Mouse (Mus musculus) lung, postnatal 25 days (tissue): ENCODE measurements around the gene Cd63.

ENCODE experiments used
- DNase-seq: peaks from one replicate; pipeline ENCODE4 v3.0.0; 2022; ENCODE audit warnings: low spot score

The Cd63 gene

DNA sequence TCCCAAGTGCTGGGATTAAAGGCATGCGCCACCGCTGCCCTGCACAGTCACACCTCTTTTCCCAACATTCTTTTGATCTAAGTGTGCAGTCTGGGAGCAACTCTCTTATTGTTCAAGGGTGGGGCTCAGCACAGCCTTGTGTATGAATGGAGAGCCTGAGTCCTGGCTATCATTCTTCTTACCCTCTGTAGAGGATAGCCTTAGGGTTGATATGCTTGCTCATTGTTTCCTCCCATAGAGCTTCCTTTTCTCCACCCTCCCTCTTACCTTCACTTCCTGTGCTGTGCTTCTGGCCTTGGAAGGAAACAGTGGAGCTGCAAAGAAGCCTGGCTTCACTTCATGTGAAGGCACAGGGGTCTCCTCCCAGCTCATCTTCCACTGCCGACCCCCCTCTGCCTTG lies at the start of gene Cd63:
TSS of gene Cd63 (plus strand) at position 292 of the 400 bp plus-strand sequence.
- DNase-seq: no peak

- no peak for DNase-seq
These were observed 39.6 kb upstream of the Cd63 start for GRCm38 (mm10) chr10:128861176-128861575.

- DNase-seq: no peak
These were observed 34.7 kb upstream of the Cd63 start for GRCm38 (mm10) chr10:128866042-128866441.

GRCm38 (mm10) chr10:128866518-128866917 lies 34.3 kb upstream of the Cd63 start:
- no peak for DNase-seq

DNA sequence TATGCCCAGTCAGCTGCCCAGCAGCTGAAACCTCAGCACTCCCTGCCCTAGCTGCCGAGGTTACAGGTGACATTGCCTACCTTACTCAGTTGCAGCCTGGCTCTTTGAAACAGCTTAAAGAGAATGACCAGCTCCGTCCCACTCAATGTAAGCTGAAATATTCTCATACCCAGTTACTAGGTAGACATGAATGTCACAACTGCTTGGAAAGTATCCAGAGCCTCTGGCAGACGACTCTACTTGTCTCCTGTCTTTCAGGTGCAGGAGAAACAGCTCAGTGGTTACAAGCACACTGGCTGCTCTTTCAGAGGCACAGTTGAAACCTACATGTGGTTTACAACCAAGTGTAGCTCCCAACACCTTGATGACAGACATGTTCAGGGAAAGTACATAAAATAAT lies 30.4 kb upstream of the Cd63 start:
- no peak for DNase-seq

DNA sequence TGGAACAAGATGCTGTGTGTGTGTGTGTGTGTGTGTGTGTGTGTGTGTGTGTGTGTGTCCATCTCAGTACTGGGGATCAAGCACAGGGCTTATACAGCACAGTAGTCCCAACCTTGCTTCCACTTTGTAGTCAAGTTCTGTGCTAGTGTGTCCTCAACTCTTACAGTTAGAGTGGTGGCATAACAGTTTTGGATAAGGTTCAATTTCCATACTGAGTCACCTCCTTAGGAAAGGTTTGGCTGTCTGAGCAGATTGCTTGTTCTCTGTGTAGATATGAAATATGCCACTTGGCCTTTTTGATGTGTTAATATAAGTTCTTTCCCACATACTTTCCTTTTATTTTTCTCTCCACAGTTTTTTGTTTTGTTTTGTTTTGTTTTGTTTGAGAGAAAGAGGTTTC lies 22.5 kb upstream of the Cd63 start:
- peak; percentile 43 for DNase-seq

- DNase-seq: no peak
These were observed 22.0 kb upstream of the Cd63 start for GRCm38 (mm10) chr10:128878811-128879210.

- no peak for DNase-seq
These were observed 18.7 kb upstream of the Cd63 start for GRCm38 (mm10) chr10:128882067-128882466.

- DNase-seq: no peak
These were observed 11.6 kb upstream of the Cd63 start for GRCm38 (mm10) chr10:128888941-128889827.

- DNase-seq: no peak
These were observed 10.9 kb upstream of the Cd63 start for GRCm38 (mm10) chr10:128889846-128890245.

- no peak for DNase-seq
These were observed 10.2 kb upstream of the Cd63 start for GRCm38 (mm10) chr10:128890383-128891295.

GRCm38 (mm10) chr10:128891296-128892094 lies 9.3 kb upstream of the Cd63 start, which contains the start of gene Gdf11:
Gene Gdf11 (minus strand): TSS chr10:128891718.
- DNase-seq: peak; percentile 39

- DNase-seq: no peak
These were observed 8.5 kb upstream of the Cd63 start for GRCm38 (mm10) chr10:128892246-128892645.

DNA sequence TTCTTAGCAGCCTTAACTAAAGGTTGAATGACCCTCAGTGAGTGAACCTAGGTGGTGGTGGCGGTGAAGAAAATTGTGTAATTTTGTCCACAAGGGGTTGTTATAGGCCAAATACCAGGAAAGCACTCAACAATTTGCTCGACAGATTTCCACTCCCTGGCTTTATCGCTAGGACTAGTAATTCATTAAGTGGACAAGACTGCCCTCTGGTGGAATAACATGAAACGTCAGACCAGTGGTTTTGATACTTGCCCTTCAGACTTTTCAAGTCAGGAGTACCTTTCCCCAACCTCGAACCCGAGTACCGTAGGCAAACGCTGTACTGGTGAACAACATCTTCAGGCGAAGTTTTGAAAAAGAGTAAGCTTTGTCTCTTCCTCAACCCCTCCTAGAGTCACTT lies 5.4 kb upstream of the Cd63 start:
- peak; percentile 87 for DNase-seq

DNA sequence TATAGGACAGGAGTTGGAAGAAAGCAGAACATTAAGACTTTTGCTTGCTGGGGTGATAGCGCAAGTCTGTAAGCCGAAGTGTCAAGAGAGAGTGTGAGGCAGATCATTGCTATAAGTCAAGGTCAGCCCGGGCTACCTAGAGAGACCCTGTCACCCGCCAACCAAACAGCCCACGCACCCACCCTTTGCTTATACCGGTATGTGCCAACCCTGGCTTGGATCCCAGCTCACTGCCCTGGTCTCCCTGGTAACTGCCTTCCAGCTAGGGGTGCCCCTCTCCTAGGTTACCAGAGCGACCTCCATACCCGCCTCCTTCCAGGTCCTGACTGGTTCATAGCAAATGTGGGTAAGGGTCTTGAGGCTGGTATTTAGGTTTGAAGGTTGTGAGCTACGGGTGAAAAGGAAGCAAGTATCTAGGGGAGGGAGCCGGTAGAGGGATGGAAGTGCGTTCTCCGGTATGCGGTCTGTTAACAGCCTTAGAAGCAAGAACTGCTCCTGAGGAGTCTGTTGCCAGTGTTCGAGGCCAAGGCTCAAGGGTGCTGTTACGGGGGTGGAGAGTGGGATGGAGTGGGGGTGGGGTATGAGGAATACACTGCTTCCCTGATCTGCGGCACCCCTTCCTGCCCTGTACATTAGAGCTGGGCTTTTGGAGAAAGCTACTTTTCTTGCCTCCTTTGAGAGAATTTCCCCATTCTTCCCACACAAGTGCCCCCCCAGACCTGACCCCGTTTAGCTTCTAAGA lies 4.7 kb upstream of the Cd63 start:
- no peak for DNase-seq

DNA sequence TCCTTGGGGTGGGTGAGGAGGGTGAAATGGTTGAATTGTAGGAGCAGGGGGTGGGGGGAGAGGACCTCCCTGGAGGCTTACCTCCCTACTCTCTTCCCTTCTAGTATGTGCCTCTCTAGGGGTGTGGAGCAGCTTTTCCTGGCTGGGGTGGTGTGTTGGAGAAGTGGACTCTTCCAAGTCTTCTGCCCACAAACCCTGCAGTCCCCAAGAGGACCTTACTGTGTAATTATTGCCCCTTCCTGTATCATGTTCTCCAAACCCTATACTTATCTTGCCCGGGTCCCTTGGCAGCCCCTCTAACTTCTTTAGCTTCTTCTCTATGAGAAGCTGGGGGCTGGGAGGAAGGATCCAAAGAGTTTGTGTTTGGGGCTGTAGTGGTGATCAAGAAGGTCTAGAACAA lies 4.0 kb upstream of the Cd63 start:
- DNase-seq: no peak

DNA sequence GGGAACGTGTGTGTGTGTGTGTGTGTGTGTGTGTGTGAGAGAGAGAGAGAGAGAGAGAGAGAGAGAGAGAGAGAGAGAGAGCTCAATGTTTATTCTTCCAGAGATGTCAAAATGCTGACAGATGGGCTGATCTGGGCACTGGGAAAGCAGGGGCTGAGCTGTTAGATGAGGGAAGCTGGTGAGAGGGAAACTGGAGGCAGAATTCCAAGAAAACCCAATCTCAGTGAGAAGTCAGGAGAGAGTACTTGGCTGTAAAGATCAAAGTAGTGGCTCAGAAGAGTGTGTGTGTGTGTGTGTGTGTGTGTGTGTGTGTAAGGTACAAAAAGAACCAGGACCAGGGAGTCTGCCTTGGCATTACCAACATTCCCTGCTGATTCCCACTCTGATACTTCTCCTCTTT lies 3.3 kb upstream of the Cd63 start:
- no peak for DNase-seq

DNA sequence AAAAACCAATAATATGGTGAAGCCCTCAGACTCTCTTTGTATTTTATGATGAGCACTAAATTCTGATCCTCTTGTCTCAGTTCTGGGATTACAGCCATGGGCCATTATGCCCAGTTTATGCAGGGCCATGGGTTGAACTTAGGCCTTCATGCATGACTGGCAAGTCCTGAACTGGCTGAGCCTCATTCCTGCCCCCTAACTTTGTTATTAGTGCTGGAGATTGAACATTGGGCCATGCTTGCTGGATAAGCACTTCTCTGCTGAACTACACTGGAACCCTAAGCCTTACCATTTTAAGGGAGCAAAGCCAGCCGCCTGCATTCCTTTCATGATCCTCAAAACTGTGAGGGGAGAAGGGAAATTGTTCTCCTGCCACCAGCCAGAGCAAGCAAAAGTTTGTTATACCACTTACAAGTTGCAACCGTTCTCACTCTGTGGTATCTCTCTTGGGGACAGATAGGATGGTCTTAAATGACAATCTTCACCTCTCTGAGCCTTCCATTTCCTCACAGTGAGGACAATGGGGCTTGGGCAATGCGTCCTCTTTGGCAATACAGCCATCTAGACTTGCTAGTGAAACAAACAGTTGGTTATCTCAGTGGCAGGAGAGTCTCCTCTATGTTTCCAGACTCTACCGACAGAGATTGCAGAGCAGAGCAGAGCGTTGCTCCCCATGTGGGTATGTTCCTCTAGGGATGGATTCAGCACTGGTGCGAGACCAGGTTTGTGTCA lies 864 bp upstream of the Cd63 start:
- DNase-seq: no peak

DNA sequence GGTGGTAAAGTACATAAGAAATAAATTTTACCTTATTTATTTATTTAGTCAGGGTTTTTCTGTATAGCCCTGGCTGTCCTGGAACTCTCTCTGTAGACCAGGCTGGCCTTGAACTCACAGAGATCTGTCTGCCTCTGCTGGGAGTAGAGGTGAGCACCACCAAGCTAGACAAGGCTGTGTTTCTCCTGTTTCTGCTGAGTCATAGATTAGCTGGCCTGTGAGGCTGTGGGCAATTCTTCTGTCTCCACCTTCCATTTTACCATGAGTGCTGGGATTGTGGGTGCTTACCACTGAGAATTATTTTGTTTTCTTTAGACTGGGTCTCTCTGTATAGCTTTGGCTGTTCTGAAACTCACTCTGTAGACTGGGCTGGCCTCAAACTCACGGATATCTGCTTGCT lies 620 bp downstream of the Cd63 start:
- DNase-seq: no peak

DNA sequence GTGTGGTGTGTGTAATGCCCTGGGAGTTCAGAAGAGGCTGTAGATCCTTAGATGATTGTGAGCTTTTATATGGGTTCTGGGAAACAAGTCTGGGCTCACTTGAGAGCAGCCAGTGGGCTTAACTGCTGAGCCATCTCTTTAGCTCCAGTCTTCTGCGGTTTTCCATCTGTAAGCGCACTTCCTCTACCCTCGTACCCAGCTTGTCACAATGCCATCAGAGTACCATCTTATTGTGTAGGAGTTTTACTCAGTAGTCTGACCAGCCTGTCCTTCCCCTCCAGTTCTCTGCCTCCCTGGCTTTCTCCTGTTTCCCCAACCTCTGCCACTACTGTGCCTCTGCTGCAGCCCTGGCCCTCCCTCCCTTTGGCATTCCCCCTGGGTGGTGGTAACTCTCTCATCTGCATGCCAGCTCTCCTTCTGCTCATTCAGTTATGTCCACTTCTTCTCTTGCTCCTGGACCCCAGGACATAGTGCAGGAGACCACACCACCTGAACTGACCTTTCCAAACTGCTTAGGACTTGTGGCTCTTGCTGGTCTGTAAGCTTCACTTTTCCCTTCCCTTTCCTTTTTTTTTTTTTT lies 1.7 kb downstream of the Cd63 start:
- no peak for DNase-seq
